Mouse (Mus musculus) frontal cortex, postnatal 36 days (tissue): ENCODE data around the gene Afg1l.

Source experiments
- DNase-seq, 2 experiments: peaks; one replicate each; pipeline ENCODE4 v3.0.0; 2022; ENCODE audit warnings: low spot score in 2 of 2

Afg1l gene

DNA sequence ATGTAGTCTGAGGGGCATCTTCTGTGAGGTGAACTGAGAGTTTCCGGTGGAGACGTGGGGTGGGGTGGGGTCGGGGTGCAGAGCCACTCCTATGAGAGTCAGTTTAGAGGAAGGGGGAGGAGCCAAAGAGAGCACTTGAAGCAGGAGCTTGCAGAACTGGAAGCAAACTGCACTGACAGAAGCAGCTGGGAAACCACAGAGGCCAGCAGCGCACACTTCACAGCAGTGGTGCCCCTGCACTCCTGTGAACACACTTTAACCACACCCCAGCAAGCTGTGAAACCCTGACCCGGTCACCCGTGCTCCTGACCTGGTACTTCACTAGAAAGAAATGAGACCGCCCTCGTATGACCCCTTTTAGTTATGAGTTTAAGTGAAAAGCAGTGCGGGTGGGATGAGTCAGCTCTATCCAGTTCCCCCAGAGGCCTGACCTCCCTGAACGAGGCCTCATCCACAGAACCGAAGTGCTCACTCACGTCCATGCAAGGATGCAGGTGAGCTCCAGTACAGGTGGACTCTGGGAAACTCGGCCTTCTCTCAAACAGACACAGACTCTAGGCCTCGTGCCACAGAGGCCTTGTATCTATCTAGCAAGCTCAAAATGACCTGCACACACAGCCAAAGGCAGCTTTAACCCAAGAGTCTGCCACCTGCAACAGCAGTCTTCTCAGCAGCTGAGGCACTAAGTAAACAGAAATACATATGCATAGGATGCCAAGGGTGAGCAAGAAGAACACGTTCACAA, 208.9 kb downstream of the Afg1l start:
- DNase-seq: no peak

- DNase-seq: no peak
Observed at GRCm38 (mm10) chr10:42267811-42268545, 210.4 kb downstream of the Afg1l start.

DNA sequence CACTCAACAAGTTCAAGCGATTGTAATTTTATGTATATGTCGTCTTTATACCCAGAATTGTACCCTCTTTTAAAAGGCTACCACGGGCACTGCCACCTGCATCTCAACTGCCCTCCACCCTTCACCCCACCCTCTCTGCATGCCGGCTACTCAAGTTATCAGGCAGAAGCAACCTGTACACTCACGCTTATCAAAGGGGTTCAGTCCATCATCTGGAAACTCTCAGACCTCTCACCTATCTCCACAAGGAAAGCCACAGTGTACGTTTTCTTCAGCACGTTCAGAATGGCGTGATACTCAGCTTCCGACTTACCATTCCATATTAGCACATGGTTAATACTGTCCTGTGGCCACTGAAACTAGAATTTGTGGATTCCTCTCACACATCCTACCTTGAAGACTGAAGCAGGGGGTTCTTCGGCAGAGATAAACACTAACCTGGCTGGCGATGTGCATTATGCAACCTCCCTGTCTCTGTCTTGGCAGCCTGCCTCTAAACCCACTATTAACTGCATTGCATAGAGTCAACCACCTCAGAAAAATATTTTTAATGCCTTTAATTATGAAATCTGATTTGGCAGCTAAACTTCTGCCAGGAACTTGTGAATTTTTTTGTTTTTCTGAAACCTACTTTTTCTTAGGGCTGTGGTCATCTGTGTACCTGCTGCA, 213.2 kb downstream of the Afg1l start:
- DNase-seq: no peak

- DNase-seq: no peak
Observed at GRCm38 (mm10) chr10:42264195-42264594, 214.2 kb downstream of the Afg1l start.

DNA sequence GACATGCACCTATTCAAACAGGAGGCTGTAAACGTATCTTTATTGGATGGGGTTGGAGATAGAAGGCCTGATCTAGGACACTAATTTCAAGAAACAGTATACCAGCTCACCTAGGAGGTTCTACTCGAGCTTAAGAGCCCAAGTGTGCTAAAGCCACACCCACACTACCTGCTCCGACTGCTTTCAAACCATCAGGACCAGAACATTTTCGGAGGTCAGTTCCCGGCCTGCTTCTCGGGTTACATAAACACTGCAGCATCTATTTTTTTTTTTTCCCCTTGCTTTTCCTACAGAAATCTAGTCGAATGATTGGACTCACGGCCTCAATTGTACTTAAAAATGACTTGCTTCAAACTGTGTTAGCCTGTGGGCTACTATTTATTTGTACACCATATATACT, 214.7 kb downstream of the Afg1l start:
- DNase-seq: no peak
